Mouse (Mus musculus) left cerebral cortex, adult 8-10 months (tissue): Measurements from ENCODE around the gene Krtap4-6. TPM values are rescaled to one million over a fixed set of nuclear protein-coding genes. Genes with fewer than 3 reads are reported as not detected.

Experiments used
- total RNA-seq, 4 experiments: library from RNA; stranded (reverse); gene quantifications; 2 replicates each; pipeline ENCODE4 v1.2.4; 2022

The Krtap4-6 gene
- total RNA-seq, 4 experiments from 2014 or later = not detected

Other genes with a start within 250 kb of the Krtap4-6 start
- 10 to 100 TPM in 1 of 4 experiments, 1 to 10 TPM in 3; 8.6 to 10.0 (median 9.5) TPM for gene Krt12, start 243.7 kb downstream of the Krtap4-6 start, total RNA-seq
- not detected for gene Krt20, start 227.8 kb downstream of the Krtap4-6 start, total RNA-seq
- gene Krt23, start 172.8 kb downstream of the Krtap4-6 start, total RNA-seq = not detected
- not detected for gene Krt39, start 144.6 kb downstream of the Krtap4-6 start, total RNA-seq
- gene Krt40, start 122.8 kb downstream of the Krtap4-6 start, total RNA-seq = not detected
- not detected for gene Krtap3-3, start 115.1 kb downstream of the Krtap4-6 start, total RNA-seq
- gene Krtap3-2, start 109.1 kb downstream of the Krtap4-6 start, total RNA-seq = not detected
- gene Gm11939, start 106.5 kb downstream of the Krtap4-6 start, total RNA-seq = not detected
- gene Krtap3-1, start 99.3 kb downstream of the Krtap4-6 start, total RNA-seq = not detected
- gene Krtap1-5, start 84.9 kb downstream of the Krtap4-6 start, total RNA-seq = not detected
- gene Krtap1-4, start 82.3 kb downstream of the Krtap4-6 start, total RNA-seq = not detected
- not detected for gene Krtap1-3, start 74.6 kb downstream of the Krtap4-6 start, total RNA-seq
- not detected for gene Krtap9-3, start 67.9 kb downstream of the Krtap4-6 start, total RNA-seq
- gene Gm11938, start 62.7 kb downstream of the Krtap4-6 start, total RNA-seq = not detected
- not detected for gene Gm11937, start 55.8 kb downstream of the Krtap4-6 start, total RNA-seq
- not detected for gene Krtap2-4, start 51.1 kb downstream of the Krtap4-6 start, total RNA-seq
- gene Gm11562, start 45.5 kb downstream of the Krtap4-6 start, total RNA-seq = not detected
- gene Krtap4-1, start 37.7 kb downstream of the Krtap4-6 start, total RNA-seq = not detected
- not detected for gene Krtap4-2, start 30.9 kb downstream of the Krtap4-6 start, total RNA-seq
- not detected for gene Krtap4-7, start 21.9 kb downstream of the Krtap4-6 start, total RNA-seq
- gene Gm11555, start 15.7 kb downstream of the Krtap4-6 start, total RNA-seq = not detected
- gene Gm11563, start 7.0 kb downstream of the Krtap4-6 start, total RNA-seq = not detected
- not detected for gene Gm14190, start 24.8 kb upstream of the Krtap4-6 start, total RNA-seq
- not detected for gene Gm14180, start 68.3 kb upstream of the Krtap4-6 start, total RNA-seq
- gene Gm11595, start 107.0 kb upstream of the Krtap4-6 start, total RNA-seq = not detected
- not detected for gene Krtap4-8, start 114.7 kb upstream of the Krtap4-6 start, total RNA-seq
- gene Krtap4-9, start 119.2 kb upstream of the Krtap4-6 start, total RNA-seq = not detected
- not detected for gene Gm11596, start 127.5 kb upstream of the Krtap4-6 start, total RNA-seq
- not detected for gene Gm11569, start 133.0 kb upstream of the Krtap4-6 start, total RNA-seq
- not detected for gene Gm11554, start 138.5 kb upstream of the Krtap4-6 start, total RNA-seq
- not detected for gene Krtap4-13, start 143.9 kb upstream of the Krtap4-6 start, total RNA-seq
- gene Gm11564, start 149.7 kb upstream of the Krtap4-6 start, total RNA-seq = not detected
- gene 2300003K06Rik, start 172.1 kb upstream of the Krtap4-6 start, total RNA-seq = not detected
- gene Krtap4-16, start 185.6 kb upstream of the Krtap4-6 start, total RNA-seq = not detected
- gene Gm11568, start 192.0 kb upstream of the Krtap4-6 start, total RNA-seq = not detected
- gene Gm11559, start 198.5 kb upstream of the Krtap4-6 start, total RNA-seq = not detected
- not detected for gene Krtap9-1, start 207.4 kb upstream of the Krtap4-6 start, total RNA-seq
- gene Gm11567, start 213.2 kb upstream of the Krtap4-6 start, total RNA-seq = not detected
- gene Krtap31-1, start 242.0 kb upstream of the Krtap4-6 start, total RNA-seq = not detected
- not detected for gene Gm11565, start 248.8 kb upstream of the Krtap4-6 start, total RNA-seq